Mouse (Mus musculus): Measurements from ENCODE around the gene Mum1.

- TF ChIP-seq CTCF (IDR thresholded peaks at IDR 0.05) = no peak
- TF ChIP-seq EP300 (IDR thresholded peaks at IDR 0.05) = no peak
These were observed 26.4 kb downstream of the Mum1 start for GRCm38 (mm10) chr10:80252493-80253274.
